In genomic region chr11:115492387-115492786, GRCm38 (mm10) we compare ENCODE assay signal across 1 mouse cellular context.
TF ChIP-seq lines count a peak whose summit lies in the region.

No protein-coding gene starts in this region.

TF ChIP-seq in MEL, 35 proteins besides CTCF, POLR2A, EP300 and RAD21 (continued from another document):
- no peak for TF ChIP-seq POLR2AphosphoS5 (IDR thresholded peaks at IDR 0.05; ENCODE audit: borderline replicate concordance, low read depth, low read length)
- TF ChIP-seq TAL1 (IDR thresholded peaks at IDR 0.05; ENCODE audit: low read length): peak; percentile 43
- no peak for TF ChIP-seq ZC3H11A (IDR thresholded peaks at IDR 0.05; ENCODE audit: low read depth, low read length)
- 0 out of 2 replicates have a peak, but pooled peaks have one; percentile 48 for TF ChIP-seq ZKSCAN1 (IDR thresholded peaks at IDR 0.05; ENCODE audit: low read depth, low read length)
- TF ChIP-seq ETS1 (IDR thresholded peaks at IDR 0.05; ENCODE audit: low read depth, low read length): no peak
- TF ChIP-seq ZNF384 (IDR thresholded peaks at IDR 0.05; ENCODE audit: low read depth, low read length): no peak
- TF ChIP-seq SMC3 (IDR thresholded peaks at IDR 0.05; ENCODE audit: low read depth, low read length): peak; percentile 13; the same call in 1 of the 2 replicates
- peak; percentile 31; the same call in 1 of the 2 replicates for TF ChIP-seq SIN3A (IDR thresholded peaks at IDR 0.05; ENCODE audit: low read length)
- peak; percentile 64; the same call in 1 of the 2 replicates for TF ChIP-seq MYC (IDR thresholded peaks at IDR 0.05; ENCODE audit: low read depth, low read length)
- peak; percentile 85 for TF ChIP-seq MAX (IDR thresholded peaks at IDR 0.05; ENCODE audit: low read length)
- TF ChIP-seq MYB (IDR thresholded peaks at IDR 0.05; ENCODE audit: low read depth, low read length): no peak
- TF ChIP-seq POLR2AphosphoS2 (IDR thresholded peaks at IDR 0.05; ENCODE audit: low read length): no peak
- TF ChIP-seq JUND (IDR thresholded peaks at IDR 0.05; ENCODE audit: low read depth, low read length): no peak
- TF ChIP-seq MXI1 (IDR thresholded peaks at IDR 0.05; ENCODE audit: low read depth, low read length): peak; percentile 57
- TF ChIP-seq GATA1 (IDR thresholded peaks at IDR 0.05; ENCODE audit: low read depth, low read length): peak; percentile 54; the same call in 1 of the 2 replicates
- peak; percentile 59; the same call in 1 of the 2 replicates for TF ChIP-seq BHLHE40 (IDR thresholded peaks at IDR 0.05; ENCODE audit: borderline replicate concordance, low read depth, low read length)
